Mouse (Mus musculus): ENCODE results near the gene Cpd. TPM values are rescaled to one million over a fixed set of nuclear protein-coding genes. Genes with fewer than 3 reads are reported as not detected.

Gene Cpd
- polyA plus RNA-seq, 1 experiment, result 18.6 TPM

DNA sequence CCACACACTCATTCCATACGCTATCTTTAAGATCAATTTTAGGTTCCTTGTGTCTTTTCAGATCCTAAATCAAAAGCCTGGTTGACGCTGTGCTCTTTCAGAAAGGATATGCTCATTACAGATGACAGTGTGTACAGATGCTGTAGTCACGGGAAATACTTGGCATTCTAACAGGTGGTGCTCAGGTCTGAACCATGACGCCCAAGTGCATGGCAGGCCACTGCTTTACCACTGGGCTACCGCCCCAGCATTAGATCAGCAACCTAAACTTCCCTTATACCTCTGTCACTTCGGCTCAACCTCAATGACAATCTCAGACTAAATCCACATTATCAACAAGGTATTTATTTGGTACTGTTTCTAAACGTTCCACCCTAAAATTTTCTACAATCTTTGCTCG lies 71.3 kb downstream of the Cpd start:
- Histone ChIP-seq H3K4me1 (ENCODE audit: control insufficient read depth, insufficient read depth, insufficient read length, low read length) (no peaks in the 10 kb centered on the region), H3K4me3 (ENCODE audit: insufficient read depth, low read depth, low read length) (no peak overlapping the region), H3K27ac (replicated peaks; ENCODE audit: low read depth, low read length) (no peak overlapping the region)

GRCm38 (mm10) chr11:76773811-76774210 lies 73.0 kb downstream of the Cpd start:
- H3K4me1 ChIP-seq (ENCODE audit: control insufficient read depth, insufficient read depth, insufficient read length, low read length), result no peaks in the 10 kb centered on the region
- no peak overlapping the region for H3K27ac ChIP-seq (replicated peaks; ENCODE audit: low read depth, low read length)
- H3K4me3 ChIP-seq (ENCODE audit: insufficient read depth, low read depth, low read length), result no peak overlapping the region

GRCm38 (mm10) chr11:76770566-76770965 lies 76.3 kb downstream of the Cpd start:
- Histone ChIP-seq H3K4me3 (ENCODE audit: insufficient read depth, low read depth, low read length) (no peak overlapping the region), H3K27ac (replicated peaks; ENCODE audit: low read depth, low read length) (no peak overlapping the region), H3K4me1 (ENCODE audit: control insufficient read depth, insufficient read depth, insufficient read length, low read length) (no peaks in the 10 kb centered on the region)

DNA sequence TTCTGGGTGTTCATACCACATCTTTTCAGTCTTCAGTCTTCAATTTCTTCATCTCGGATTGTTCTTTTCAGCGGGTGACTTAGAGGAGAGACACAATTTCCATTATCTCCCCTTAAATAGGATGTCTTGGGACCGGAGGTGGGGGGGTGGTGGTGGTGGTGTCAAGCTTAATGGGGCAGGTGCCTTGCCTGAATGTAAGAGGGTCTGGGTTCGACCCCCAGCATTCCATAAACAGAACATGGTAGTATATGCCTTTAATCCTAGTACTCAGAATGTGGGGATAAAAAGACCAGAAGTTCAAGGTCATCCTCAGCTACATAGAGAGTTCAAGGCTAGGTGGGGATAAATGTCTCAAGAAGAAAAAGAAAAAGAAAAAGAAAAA lies 83.1 kb downstream of the Cpd start:
- H3K4me3 ChIP-seq (ENCODE audit: insufficient read depth, low read depth, low read length), result no peak overlapping the region
- no peak overlapping the region for H3K27ac ChIP-seq (replicated peaks; ENCODE audit: low read depth, low read length)
- H3K4me1 ChIP-seq (ENCODE audit: control insufficient read depth, insufficient read depth, insufficient read length, low read length), result no peaks in the 10 kb centered on the region

GRCm38 (mm10) chr11:76763053-76763740 lies 83.6 kb downstream of the Cpd start, which contains the start of gene Gosr1:
Gene Gosr1 (minus strand): TSS chr11:76763579.
- H3K27ac ChIP-seq (replicated peaks; ENCODE audit: low read depth, low read length), result peak within 1 kb of the TSS; percentile 98
- H3K4me3 ChIP-seq (ENCODE audit: insufficient read depth, low read depth, low read length), result peak within 1 kb of the TSS; percentile 90
- H3K4me1 ChIP-seq (ENCODE audit: control insufficient read depth, insufficient read depth, insufficient read length, low read length), result no peaks in the 10 kb centered on the region

DNA sequence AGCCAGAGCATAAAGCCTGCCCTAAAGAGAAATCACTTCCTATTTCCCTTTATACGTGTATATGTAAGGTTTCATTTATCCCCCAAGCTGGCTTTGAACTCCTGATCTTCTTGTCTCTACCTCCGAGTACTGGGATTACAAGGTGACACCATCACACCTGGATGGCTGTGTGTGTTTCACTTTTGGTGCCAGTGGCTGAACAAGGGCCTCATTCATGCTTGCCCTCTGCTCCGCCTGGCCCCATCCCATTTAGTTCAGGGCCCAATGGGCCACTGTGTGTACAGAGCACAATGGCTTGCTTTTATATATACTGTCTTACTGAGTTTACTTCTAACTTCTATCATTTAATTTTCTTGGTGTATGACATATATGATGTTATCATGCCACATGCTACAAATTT lies 94.5 kb downstream of the Cpd start:
- Histone ChIP-seq H3K27ac (replicated peaks; ENCODE audit: low read depth, low read length) (no peak overlapping the region), H3K4me3 (ENCODE audit: insufficient read depth, low read depth, low read length) (no peak overlapping the region), H3K4me1 (ENCODE audit: control insufficient read depth, insufficient read depth, insufficient read length, low read length) (no peaks in the 10 kb centered on the region)

DNA sequence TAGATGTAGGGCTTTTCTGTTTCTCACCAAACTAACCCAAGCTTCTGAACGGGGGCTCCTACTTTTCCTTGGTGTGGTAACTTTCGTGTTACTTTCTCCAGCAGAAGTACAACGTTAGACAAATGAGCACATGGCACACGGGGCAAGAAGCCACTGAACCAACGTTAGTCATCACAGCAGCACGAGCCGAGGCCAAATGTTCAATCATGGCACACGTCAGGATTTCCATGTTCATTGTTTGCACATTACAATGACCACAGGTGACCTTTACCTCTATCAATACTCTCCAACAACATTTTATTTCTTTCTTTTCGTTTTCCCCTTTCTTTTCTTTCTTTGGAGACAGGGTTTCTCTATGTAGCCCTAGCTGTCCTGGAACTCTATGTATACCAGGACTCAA lies 98.0 kb downstream of the Cpd start:
- Histone ChIP-seq H3K4me3 (ENCODE audit: insufficient read depth, low read depth, low read length) (no peak overlapping the region), H3K4me1 (ENCODE audit: control insufficient read depth, insufficient read depth, insufficient read length, low read length) (no peaks in the 10 kb centered on the region), H3K27ac (replicated peaks; ENCODE audit: low read depth, low read length) (no peak overlapping the region)

- Histone ChIP-seq H3K27ac (replicated peaks; ENCODE audit: low read depth, low read length) (no peak overlapping the region), H3K4me1 (ENCODE audit: control insufficient read depth, insufficient read depth, insufficient read length, low read length) (no peaks in the 10 kb centered on the region; the same call in 1 of the 2 replicates), H3K4me3 (ENCODE audit: insufficient read depth, low read depth, low read length) (no peak overlapping the region)
Observed at GRCm38 (mm10) chr11:76745921-76746320, 100.9 kb downstream of the Cpd start.

- Histone ChIP-seq H3K4me3 (ENCODE audit: insufficient read depth, low read depth, low read length) (no peak overlapping the region), H3K27ac (replicated peaks; ENCODE audit: low read depth, low read length) (no peak overlapping the region), H3K4me1 (ENCODE audit: control insufficient read depth, insufficient read depth, insufficient read length, low read length) (no peaks in the 10 kb centered on the region; the same call in 1 of the 2 replicates)
Observed at GRCm38 (mm10) chr11:76744550-76744949, 102.3 kb downstream of the Cpd start.

DNA sequence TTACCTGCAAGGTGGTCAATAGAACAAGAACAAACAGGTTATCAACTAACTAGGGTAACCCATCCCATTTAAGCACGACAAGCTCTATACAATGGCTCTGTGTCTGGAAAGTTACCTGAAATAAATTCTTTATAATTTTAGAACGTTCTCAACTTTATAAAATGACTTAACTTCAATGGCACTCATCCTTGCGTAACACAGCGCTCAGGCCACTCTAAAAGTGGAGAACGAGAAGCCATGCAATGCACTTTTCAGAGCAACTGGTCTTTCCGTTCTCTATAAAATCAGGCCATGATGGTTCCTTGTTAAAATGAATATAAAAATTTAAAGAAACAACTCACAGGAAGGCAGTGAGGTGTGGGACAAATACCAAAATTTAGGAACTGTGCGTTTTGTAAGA lies 104.3 kb downstream of the Cpd start:
- Histone ChIP-seq H3K27ac (replicated peaks; ENCODE audit: low read depth, low read length) (no peak overlapping the region), H3K4me1 (ENCODE audit: control insufficient read depth, insufficient read depth, insufficient read length, low read length) (no peaks in the 10 kb centered on the region; the same call in 1 of the 2 replicates), H3K4me3 (ENCODE audit: insufficient read depth, low read depth, low read length) (no peak overlapping the region)

DNA sequence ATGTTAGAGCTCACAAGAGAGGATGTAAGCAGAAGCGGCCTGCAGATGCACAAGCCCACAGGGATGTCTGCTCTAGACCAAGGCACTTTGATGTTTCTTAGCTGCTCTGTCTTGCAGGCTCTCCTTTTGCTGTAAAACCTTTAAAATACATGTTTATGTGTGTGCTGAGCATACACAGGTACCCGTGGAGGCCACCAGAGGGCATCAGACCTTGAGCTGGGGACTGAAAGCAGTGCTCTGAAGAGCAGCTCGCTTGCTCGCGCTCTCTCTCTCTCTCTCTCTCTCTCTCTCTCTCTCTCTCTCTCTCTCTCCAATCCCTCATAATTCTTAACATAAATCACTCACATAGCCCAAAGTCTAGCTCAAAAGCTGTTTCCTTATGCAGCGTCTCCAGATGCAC lies 107.7 kb downstream of the Cpd start:
- Histone ChIP-seq H3K4me3 (ENCODE audit: insufficient read depth, low read depth, low read length) (no peak overlapping the region), H3K4me1 (ENCODE audit: control insufficient read depth, insufficient read depth, insufficient read length, low read length) (peaks cover 14% of the 10 kb centered on the region), H3K27ac (replicated peaks; ENCODE audit: low read depth, low read length) (peak overlapping the region; percentile 22; the same call in 1 of the 2 replicates)

DNA sequence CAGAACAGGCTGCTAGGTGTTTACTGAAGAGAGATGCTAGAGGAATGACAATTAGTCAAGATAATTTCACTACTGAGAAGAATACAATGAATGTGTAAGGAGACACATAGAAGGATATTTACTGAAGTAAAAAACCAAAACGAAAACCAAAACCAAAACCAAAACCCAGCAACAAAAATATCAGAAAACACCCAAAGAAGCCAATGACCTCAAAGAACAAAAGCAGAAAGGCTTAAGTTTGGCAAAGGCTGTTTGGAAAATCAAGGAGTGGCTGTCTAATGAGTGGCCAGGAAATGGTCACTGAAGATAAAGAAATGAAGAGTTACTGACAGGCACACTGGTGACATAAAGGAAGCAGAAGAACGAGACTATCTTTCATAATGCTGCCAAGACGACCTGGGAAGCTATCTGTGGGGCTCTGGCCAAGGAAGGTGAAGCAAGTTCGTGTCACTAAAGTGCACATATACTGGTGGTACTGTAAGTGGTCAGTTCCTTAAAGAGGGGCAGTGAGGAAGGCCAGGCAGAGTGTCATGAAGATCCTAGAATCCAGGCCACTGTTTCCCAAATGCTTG lies 111.0 kb downstream of the Cpd start:
- Histone ChIP-seq H3K4me3 (ENCODE audit: insufficient read depth, low read depth, low read length) (no peak overlapping the region), H3K4me1 (ENCODE audit: control insufficient read depth, insufficient read depth, insufficient read length, low read length) (peaks cover 14% of the 10 kb centered on the region), H3K27ac (replicated peaks; ENCODE audit: low read depth, low read length) (peak overlapping the region; percentile 78)

DNA sequence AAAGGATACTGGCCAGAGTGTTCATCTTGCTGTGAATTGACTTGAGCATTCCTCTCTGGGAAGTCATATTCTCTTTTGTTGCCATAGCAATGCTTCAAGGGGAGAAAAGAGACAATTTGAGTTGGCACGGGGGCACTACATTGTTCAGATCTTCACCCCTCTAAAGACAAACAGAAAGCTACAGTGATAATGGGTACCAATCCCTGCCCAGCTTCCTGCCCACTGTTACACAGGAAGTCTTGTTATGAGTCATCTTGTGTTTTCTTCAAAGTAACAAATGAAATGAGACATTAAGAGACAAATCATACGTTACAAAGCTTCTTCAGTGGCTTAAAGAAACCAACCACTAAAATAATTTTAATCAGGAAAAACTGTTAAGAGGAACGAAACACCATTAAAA lies 112.3 kb downstream of the Cpd start:
- peaks cover 14% of the 10 kb centered on the region for H3K4me1 ChIP-seq (ENCODE audit: control insufficient read depth, insufficient read depth, insufficient read length, low read length)
- H3K27ac ChIP-seq (replicated peaks; ENCODE audit: low read depth, low read length), result peak overlapping the region; percentile 45; the same call in 1 of the 2 replicates
- no peak overlapping the region for H3K4me3 ChIP-seq (ENCODE audit: insufficient read depth, low read depth, low read length)

- 0 out of 2 replicates have a peak overlapping the region, but pooled peaks have one; percentile 4 for H3K27ac ChIP-seq (replicated peaks; ENCODE audit: low read depth, low read length)
Observed at GRCm38 (mm10) chr11:76730650-76731049, 116.2 kb downstream of the Cpd start.

More at GRCm38 (mm10) chr11:76730650-76731049, 116.2 kb downstream of the Cpd start:
- Histone ChIP-seq H3K4me1 (ENCODE audit: control insufficient read depth, insufficient read depth, insufficient read length, low read length) (peaks cover 6% of the 10 kb centered on the region), H3K4me3 (ENCODE audit: insufficient read depth, low read depth, low read length) (no peak overlapping the region)

Data from brown adipose tissue, adult 24 weeks (tissue).